Mouse (Mus musculus): ENCODE results near the gene Ddx41. TPM values are rescaled to one million over a fixed set of nuclear protein-coding genes. Genes with fewer than 3 reads are reported as not detected.

Ddx41 gene
- polyA plus RNA-seq, 1 experiment from 2014 or later, result 73.0 TPM

DNA sequence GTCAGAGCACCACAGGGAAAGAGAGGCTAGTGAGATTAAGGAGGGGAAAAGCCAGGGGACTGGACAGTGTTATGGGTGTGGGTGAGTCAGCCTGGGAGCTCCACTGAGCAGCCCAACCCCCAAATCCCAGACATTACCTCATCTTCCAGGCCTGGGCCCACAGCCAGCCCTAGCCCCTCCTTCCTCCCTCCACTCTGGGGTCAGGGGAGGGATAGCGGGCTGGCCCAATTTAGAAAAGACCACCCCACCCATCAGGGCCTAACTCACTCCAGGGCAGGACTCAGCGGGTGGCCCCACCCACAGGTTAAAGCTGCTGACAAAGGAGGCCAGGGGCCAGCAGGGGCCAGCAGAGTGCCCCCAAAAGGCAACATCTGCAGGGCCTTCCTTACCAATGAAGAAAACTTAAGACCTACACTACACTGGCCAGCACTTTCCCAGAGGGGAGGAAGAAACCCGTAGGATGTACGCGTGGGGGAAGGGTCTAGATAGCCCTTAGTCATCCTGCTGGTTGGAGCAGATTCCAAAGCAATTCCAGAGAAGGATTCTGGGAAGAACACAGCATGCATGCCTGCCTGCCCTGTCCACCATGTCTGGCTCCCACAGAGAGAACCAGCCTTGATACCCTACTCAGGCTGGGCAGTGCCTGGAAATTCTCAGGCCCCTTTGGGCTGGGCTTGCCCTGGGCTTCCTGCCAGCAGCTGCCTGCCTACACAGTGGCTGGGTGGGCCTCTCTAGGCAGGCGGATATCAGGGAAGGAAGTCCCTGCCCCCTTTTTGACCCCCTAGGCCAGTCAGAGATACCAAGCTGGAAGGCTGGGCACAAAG lies 25.6 kb downstream of the Ddx41 start:
- peaks cover 3% of the 10 kb centered on the region for H3K27me3 ChIP-seq
- peak; percentile 55 for ATAC-seq
- TF ChIP-seq CTCF (IDR thresholded peaks at IDR 0.05), result no peak
- ChIA-PET CTCF (interaction anchor here (1.1 to 1.3 kb wide), 2 partner anchors 18 to 23 kb away, joined by 3 read pairs; no protein-coding TSS in a partner anchor), POLR2A (interaction anchor here (0.5 to 2.0 kb wide), 5 partner anchors 8 to 33 kb away, joined by 3 to 6 read pairs (median 3); no protein-coding TSS in a partner anchor)
- peak; percentile 96 for DNase-seq (ENCODE audit: low read depth, low spot score)
- in situ Hi-C loops (cut with MboI; ENCODE audit: low pct_unique_long_range_greater_than_20kb), result loop anchor here (5.0 kb wide), 1 partner anchor 34 kb away; no protein-coding TSS in a partner anchor

DNA sequence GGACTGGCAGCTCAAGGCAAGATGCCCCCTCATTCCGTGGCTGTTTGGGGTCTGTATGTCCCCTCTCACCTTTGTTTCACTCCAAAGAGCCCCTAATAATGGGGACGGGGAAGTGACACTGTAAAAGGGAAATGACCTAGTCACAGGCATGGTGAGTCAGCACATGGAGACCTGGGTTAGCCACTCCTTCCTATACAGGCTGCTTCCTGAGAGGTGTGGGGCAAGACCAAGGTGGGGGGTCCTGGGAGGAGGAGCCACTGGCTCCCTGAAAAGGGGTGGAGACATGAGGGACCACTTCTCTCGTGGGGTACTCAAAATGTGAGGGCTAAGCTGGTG lies 26.2 kb downstream of the Ddx41 start:
- ATAC-seq (peak; percentile 26), DNase-seq (ENCODE audit: low read depth, low spot score) (no peak)
- ChIA-PET CTCF (no interaction called here), POLR2A (interaction anchor here (0.5 kb wide), 1 partner anchor 15 kb away, joined by 3 read pairs; no protein-coding TSS in a partner anchor)
- TF ChIP-seq CTCF (IDR thresholded peaks at IDR 0.05), result no peak
- H3K27me3 ChIP-seq, result no peaks in the 10 kb centered on the region
- in situ Hi-C loops (cut with MboI; ENCODE audit: low pct_unique_long_range_greater_than_20kb), result loop anchor here (5.0 kb wide), 1 partner anchor 33 kb away; no protein-coding TSS in a partner anchor

DNA sequence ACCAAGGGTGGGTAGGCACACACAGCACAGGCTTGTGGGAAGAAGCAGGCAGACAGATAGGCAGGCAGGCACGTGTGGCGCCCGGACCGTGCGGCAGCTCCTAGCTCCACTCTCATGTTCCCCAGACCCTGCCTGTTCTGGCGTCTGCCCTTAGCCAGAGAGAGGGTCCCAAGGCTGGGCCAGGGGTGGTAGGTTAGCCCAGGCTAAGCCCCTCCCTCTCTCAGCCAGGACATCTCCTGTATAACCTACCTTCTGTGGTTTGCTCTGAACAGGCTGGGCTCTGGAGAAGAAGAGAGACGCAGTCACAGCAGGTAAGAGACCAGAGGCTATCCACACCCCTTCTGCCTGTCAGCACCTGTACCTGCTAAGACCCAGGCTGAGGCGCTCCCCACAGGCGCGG lies 27.9 kb downstream of the Ddx41 start:
- CTCF ChIA-PET, result interaction anchor here (1.3 kb wide), 1 partner anchor 103 kb away, joined by 3 read pairs; no protein-coding TSS in a partner anchor
- POLR2A ChIA-PET, result interaction anchor here (0.9 to 1.1 kb wide), 2 partner anchors 9 to 20 kb away, joined by 4 to 5 read pairs; no protein-coding TSS in a partner anchor
- in situ Hi-C loops (cut with MboI; ENCODE audit: low pct_unique_long_range_greater_than_20kb), result no loop called here
- ATAC-seq (no peak), DNase-seq (ENCODE audit: low read depth, low spot score) (no peak)
- H3K27me3 ChIP-seq, result no peaks in the 10 kb centered on the region
- TF ChIP-seq CTCF (IDR thresholded peaks at IDR 0.05), result no peak

DNA sequence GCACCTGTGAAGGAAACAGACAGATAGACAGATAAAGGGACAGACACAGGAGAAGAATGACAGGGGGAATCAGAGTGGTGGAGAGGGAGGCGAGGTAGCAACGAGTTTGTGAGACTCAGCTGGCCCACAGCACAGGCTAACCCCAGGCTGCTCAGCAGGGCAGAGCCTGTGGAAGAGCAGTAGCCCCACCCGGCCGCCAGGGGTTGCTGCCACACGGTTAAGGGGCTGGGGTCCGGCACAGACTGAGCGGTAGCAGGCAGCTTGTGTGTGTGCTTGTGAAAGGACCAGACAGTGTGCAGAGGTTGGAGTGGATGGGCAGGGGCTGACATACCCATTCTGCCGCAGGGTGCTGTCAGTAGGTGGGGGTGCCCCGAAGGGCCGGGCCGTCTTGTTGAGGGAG lies 28.6 kb downstream of the Ddx41 start:
- in situ Hi-C loops (cut with MboI; ENCODE audit: low pct_unique_long_range_greater_than_20kb), result no loop called here
- CTCF ChIA-PET, result no interaction called here
- POLR2A ChIA-PET, result interaction anchor here (1.1 kb wide), 1 partner anchor 9 kb away, joined by 4 read pairs; no protein-coding TSS in a partner anchor
- no peak for TF ChIP-seq CTCF (IDR thresholded peaks at IDR 0.05)
- DNase-seq (ENCODE audit: low read depth, low spot score), result no peak
- no peaks in the 10 kb centered on the region for H3K27me3 ChIP-seq
- ATAC-seq, result no peak

DNA sequence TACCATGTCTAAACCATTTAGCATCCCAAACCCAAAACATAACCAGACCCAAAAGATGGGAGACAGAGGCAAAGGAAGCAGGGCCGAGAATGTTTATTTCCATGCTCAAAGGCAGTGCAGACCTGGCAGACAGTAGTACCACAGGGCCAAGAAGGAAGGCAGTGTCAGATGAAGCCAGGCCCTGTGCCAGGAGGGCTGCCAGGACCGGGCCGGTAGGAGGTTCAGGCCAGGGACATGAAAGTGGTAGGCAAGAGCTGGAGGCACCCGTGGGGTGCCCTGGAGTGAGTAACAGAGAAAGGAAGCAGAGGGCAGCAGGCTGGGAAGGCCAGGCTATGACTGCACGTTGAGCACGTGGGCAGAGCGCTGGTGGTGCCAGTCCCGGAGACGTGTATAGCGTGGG lies 29.8 kb downstream of the Ddx41 start:
- no peak for TF ChIP-seq CTCF (IDR thresholded peaks at IDR 0.05)
- no peak for ATAC-seq
- H3K27me3 ChIP-seq, result no peaks in the 10 kb centered on the region
- ChIA-PET POLR2A (interaction anchor here (0.6 to 1.3 kb wide), 2 partner anchors 11 to 240 kb away, joined by 4 read pairs; no protein-coding TSS in a partner anchor), CTCF (interaction anchor here (1.3 kb wide), 1 partner anchor 15 kb away, joined by 3 read pairs; no protein-coding TSS in a partner anchor)
- in situ Hi-C loops (cut with MboI; ENCODE audit: low pct_unique_long_range_greater_than_20kb), result no loop called here
- DNase-seq (ENCODE audit: low read depth, low spot score), result no peak

DNA sequence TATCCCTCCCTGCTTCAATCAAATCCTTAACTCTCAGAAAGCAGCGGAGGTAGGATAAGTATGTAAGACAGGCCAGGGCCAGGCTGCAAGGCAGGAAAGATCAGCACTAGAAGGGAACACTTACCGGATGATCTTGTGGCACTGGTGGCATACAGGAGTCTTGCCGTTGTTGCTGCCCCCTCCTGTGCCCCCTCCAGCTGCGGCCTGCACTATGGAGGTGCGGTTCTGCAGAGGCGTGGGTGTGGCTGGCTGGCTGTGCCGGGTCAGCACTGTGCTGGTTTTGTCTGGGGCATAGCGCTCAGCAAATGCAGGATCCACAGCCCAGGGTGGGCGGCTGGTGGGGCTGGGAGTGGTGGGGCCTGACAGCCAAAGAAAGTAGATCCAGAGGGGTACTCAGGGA lies 30.6 kb downstream of the Ddx41 start:
- POLR2A ChIA-PET, result no interaction called here
- CTCF ChIA-PET, result interaction anchor here (1.3 kb wide), 1 partner anchor 14 kb away, joined by 3 read pairs; no protein-coding TSS in a partner anchor
- H3K27me3 ChIP-seq, result no peaks in the 10 kb centered on the region
- in situ Hi-C loops (cut with MboI; ENCODE audit: low pct_unique_long_range_greater_than_20kb), result no loop called here
- ATAC-seq, result no peak
- DNase-seq (ENCODE audit: low read depth, low spot score), result no peak
- no peak for TF ChIP-seq CTCF (IDR thresholded peaks at IDR 0.05)

DNA sequence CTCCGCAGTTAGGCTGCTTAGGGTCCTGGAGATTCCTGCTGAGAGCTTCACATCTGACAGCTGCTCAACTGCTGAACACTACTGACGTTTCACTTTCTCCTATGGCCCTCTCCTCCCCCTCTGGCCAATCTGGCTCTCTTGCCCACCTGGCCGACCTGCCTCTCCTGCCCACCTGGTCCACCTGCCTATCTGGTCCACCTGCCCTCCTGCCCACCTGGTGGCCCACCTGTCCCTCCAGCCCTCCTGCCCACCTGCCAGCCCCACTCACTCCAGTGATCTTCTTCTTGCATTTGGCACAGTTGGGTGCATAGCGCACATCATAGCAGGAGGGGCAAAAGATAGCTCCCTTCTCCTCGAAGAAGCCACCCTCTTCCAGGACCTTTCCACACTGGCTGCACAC lies 32.1 kb downstream of the Ddx41 start:
- POLR2A ChIA-PET, result no interaction called here
- no peaks in the 10 kb centered on the region for H3K27me3 ChIP-seq
- DNase-seq (ENCODE audit: low read depth, low spot score), result no peak
- CTCF ChIA-PET, result no interaction called here
- no peak for TF ChIP-seq CTCF (IDR thresholded peaks at IDR 0.05)
- no peak for ATAC-seq
- in situ Hi-C loops (cut with MboI; ENCODE audit: low pct_unique_long_range_greater_than_20kb), result no loop called here

DNA sequence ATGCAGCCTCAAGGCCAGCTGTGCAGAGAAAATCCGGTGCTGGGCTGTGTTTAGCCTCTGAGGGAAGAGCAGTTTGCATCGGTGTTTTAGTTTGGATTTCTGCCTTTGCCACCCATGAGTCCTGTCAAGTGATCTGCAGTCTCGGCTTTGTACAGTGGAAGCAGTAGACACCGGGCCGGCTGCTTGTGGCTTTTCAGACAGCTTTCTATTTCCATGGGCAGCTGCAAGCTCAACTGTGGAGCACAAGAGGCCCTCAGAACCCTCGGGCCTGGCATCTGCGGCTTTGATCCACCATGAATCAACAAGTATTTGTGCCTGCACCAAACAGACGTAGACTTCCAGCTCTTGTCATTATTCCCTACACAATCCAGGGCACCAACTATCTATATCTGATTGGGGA lies 34.1 kb downstream of the Ddx41 start:
- DNase-seq (ENCODE audit: low read depth, low spot score) (no peak), ATAC-seq (no peak)
- H3K27me3 ChIP-seq, result no peaks in the 10 kb centered on the region
- ChIA-PET CTCF (interaction anchor here (1.3 kb wide), 1 partner anchor 11 kb away, joined by 4 read pairs; no protein-coding TSS in a partner anchor), POLR2A (interaction anchor here (1.0 kb wide), 1 partner anchor 9 kb away, joined by 3 read pairs; no protein-coding TSS in a partner anchor)
- in situ Hi-C loops (cut with MboI; ENCODE audit: low pct_unique_long_range_greater_than_20kb), result no loop called here
- no peak for TF ChIP-seq CTCF (IDR thresholded peaks at IDR 0.05)

DNA sequence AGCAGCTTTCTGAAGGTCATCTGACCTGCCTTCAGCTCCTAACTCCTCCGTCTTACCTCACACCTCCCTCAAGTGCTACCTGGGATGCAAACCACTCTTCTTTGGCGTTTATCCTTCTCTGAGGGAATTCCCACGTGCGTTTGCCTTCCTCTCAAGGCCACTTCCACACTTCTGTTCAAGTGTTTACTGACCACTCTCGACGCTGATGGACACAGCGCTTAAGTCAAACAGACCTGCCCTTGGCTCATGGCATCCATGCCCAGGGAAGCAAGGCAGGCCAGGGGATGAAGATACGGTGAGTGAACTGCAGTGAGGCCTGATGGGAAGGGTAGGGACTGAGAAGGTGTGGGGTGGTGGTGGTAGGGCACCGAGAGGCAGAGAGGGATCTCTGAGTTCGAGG lies 35.9 kb downstream of the Ddx41 start:
- TF ChIP-seq CTCF (IDR thresholded peaks at IDR 0.05), result no peak
- in situ Hi-C loops (cut with MboI; ENCODE audit: low pct_unique_long_range_greater_than_20kb), result no loop called here
- ATAC-seq (no peak), DNase-seq (ENCODE audit: low read depth, low spot score) (no peak)
- ChIA-PET CTCF (no interaction called here), POLR2A (interaction anchor here (1.7 to 1.9 kb wide), 2 partner anchors 13 to 16 kb away, joined by 4 to 5 read pairs; partner anchors contain the start of gene Dbn1)
- no peaks in the 10 kb centered on the region for H3K27me3 ChIP-seq

DNA sequence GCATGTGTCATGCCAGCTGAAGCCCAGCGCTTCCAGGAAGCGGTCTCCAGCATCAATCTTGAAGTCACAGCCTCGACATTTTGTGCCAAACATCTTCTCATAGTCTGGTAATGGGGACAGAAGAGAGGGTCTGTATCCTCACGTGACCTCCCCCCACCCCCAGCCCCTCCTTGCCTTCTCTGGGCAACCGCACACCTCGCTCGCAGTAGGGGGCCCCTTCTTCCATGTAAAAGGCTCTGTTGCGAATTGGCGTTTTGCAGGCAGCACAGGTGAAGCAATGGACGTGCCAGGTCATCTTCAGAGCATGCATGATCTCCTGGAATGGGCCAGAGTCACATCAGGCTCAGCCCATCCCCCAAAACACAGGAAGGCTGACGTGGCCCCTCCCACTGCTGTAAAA lies 37.6 kb downstream of the Ddx41 start:
- no peak for DNase-seq (ENCODE audit: low read depth, low spot score)
- TF ChIP-seq CTCF (IDR thresholded peaks at IDR 0.05), result no peak
- ChIA-PET CTCF (no interaction called here), POLR2A (interaction anchor here (0.7 to 1.7 kb wide), 3 partner anchors 9 to 19 kb away, joined by 4 to 7 read pairs (median 5); no protein-coding TSS in a partner anchor)
- H3K27me3 ChIP-seq, result no peaks in the 10 kb centered on the region
- no peak for ATAC-seq
- in situ Hi-C loops (cut with MboI; ENCODE audit: low pct_unique_long_range_greater_than_20kb), result no loop called here

DNA sequence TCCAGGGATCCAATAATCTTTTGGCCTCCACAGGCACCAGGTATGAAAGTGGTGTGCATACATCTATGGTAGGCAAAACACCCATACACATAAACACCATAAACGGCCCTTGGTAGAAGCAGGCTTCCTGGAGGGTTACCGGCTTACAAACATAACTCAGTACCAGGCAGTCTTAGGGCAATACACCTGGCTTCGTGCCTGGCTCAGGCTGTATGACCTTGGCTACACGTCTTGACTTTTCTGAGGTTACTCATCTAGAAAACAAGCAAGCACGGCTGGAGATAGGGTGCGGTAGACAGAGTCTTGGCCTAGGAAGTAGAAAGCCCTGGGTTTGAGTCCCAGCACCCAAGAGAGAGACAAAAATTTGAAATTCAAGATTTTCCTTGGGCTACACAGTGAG lies 39.8 kb downstream of the Ddx41 start:
- DNase-seq (ENCODE audit: low read depth, low spot score) (no peak), ATAC-seq (no peak)
- ChIA-PET POLR2A (no interaction called here), CTCF (no interaction called here)
- TF ChIP-seq CTCF (IDR thresholded peaks at IDR 0.05), result no peak
- no peaks in the 10 kb centered on the region for H3K27me3 ChIP-seq
- in situ Hi-C loops (cut with MboI; ENCODE audit: low pct_unique_long_range_greater_than_20kb), result no loop called here
